Mouse (Mus musculus): ENCODE results near the gene Entpd5.

GRCm38 (mm10) chr12:84399135-84399534 is 9.7 kb downstream of the Entpd5 start:
- TF ChIP-seq CTCF (IDR thresholded peaks at IDR 0.05) (no peak), EP300 (IDR thresholded peaks at IDR 0.05) (no peak)
